Mouse (Mus musculus) CH12.LX (cell line): ENCODE data around the gene Vasp. TPM values are rescaled to one million over a fixed set of nuclear protein-coding genes. Genes with fewer than 3 reads are reported as not detected.

Source experiments
- DNase-seq: peaks from one replicate; pipeline ENCODE4 v3.0.0-alpha.2; 2013; ENCODE audit errors: extremely low read depth
- H3K27ac ChIP-seq: 2 replicates; pipeline ENCODE4 v1.5.1; 2012; ENCODE audit warnings: low read depth, mild to moderate bottlenecking, control low read depth, moderate library complexity; ENCODE audit not compliant: insufficient read depth
- H3K27me3 ChIP-seq: replicated peaks from 2 replicates; pipeline ENCODE3; 2012; ENCODE audit warnings: inconsistent platforms
- H3K36me3 ChIP-seq, 2 experiments: replicated peaks in 1 of 2; 2 replicates each; pipeline versions ENCODE3 to v1.6.1; 2012; ENCODE audit warnings: inconsistent platforms in 1 of 2, low read length in 1 of 2, mild to moderate bottlenecking in 1 of 2, mixed read lengths in 1 of 2, moderate library complexity in 1 of 2; ENCODE audit not compliant: control insufficient read depth in 1 of 2, insufficient read depth in 1 of 2
- H3K4me1 ChIP-seq, 2 experiments: 2 replicates each; pipeline ENCODE4 v1.6.1; 2012; ENCODE audit warnings: inconsistent platforms in 1 of 2, moderate library complexity in 1 of 2; ENCODE audit not compliant: insufficient read depth in 2 of 2, control insufficient read depth in 1 of 2
- H3K4me2 ChIP-seq: 2 replicates; pipeline ENCODE4 v1.6.1; 2012; ENCODE audit warnings: low read depth, mild to moderate bottlenecking, control low read depth; ENCODE audit not compliant: poor library complexity, insufficient read depth, severe bottlenecking
- H3K4me3 ChIP-seq, 3 experiments: fragments of 150-350 bp in 1 of 3; sonication (generic) in 1 of 3; replicated peaks in 1 of 3; 2 replicates each; pipeline versions ENCODE3 to v1.5.1; 2011 to 2012; ENCODE audit warnings: low read depth in 2 of 3, low read length in 2 of 3, mild to moderate bottlenecking in 2 of 3, moderate library complexity in 2 of 3, control low read depth in 1 of 3, improper control_type of control experiment in 1 of 3, inconsistent platforms in 1 of 3, mixed read lengths in 1 of 3; ENCODE audit not compliant: poor library complexity in 1 of 3
- H3K79me2 ChIP-seq: replicated peaks from 2 replicates; pipeline ENCODE4 v1.6.1; 2012; ENCODE audit warnings: mild to moderate bottlenecking, moderate library complexity; ENCODE audit not compliant: control insufficient read depth, poor library complexity, insufficient read depth, severe bottlenecking; ENCODE audit errors: extremely low read depth
- H3K9ac ChIP-seq: 2 replicates; pipeline ENCODE4 v1.6.1; 2012; ENCODE audit warnings: low read depth, mild to moderate bottlenecking, control low read depth, moderate library complexity; ENCODE audit not compliant: insufficient read depth
- H3K9me3 ChIP-seq: replicated peaks from 2 replicates; pipeline ENCODE3; 2012; ENCODE audit warnings: low read length, inconsistent platforms, mixed read lengths
- BHLHE40 ChIP-seq: IDR thresholded peaks from 2 replicates; pipeline ENCODE4 v1.6.1; 2011; ENCODE audit warnings: mild to moderate bottlenecking, low read depth, low read length, improper control_type of control experiment
- CHD1 ChIP-seq: IDR thresholded peaks from 2 replicates; pipeline ENCODE4 v1.6.1; 2012; ENCODE audit warnings: low read depth, low read length, improper control_type of control experiment, inconsistent platforms
- CHD2 ChIP-seq: IDR thresholded peaks from 2 replicates; pipeline ENCODE4 v1.6.1; 2011; ENCODE audit warnings: low read length, improper control_type of control experiment
- CTCF ChIP-seq, 2 experiments: IDR thresholded peaks in 1 of 2; conservative IDR thresholded peaks in 1 of 2; 2 replicates each; pipeline ENCODE4 v1.5.1; 2011 to 2012; ENCODE audit warnings: low read depth in 2 of 2, low read length in 2 of 2, improper control_type of control experiment in 1 of 2, inconsistent platforms in 1 of 2, mild to moderate bottlenecking in 1 of 2, moderate library complexity in 1 of 2
- E2F4 ChIP-seq: IDR thresholded peaks from 2 replicates; pipeline ENCODE4 v1.6.1; 2011; ENCODE audit warnings: low read depth, low read length, improper control_type of control experiment; ENCODE audit not compliant: insufficient replicate concordance
- ELF1 ChIP-seq: IDR thresholded peaks from 2 replicates; pipeline ENCODE4 v1.6.1; 2014; ENCODE audit warnings: low read depth, mild to moderate bottlenecking, inconsistent platforms, low read length, improper control_type of control experiment
- EP300 ChIP-seq: IDR thresholded peaks from 2 replicates; pipeline ENCODE4 v1.6.1; 2011; ENCODE audit warnings: low read length, improper control_type of control experiment
- ETS1 ChIP-seq: conservative IDR thresholded peaks from 2 replicates; pipeline ENCODE4 v1.6.1; 2012; ENCODE audit warnings: low read depth, mild to moderate bottlenecking, inconsistent platforms, low read length, improper control_type of control experiment, moderate library complexity
- GABPA ChIP-seq: IDR thresholded peaks from 2 replicates; pipeline ENCODE4 v1.6.1; 2012; ENCODE audit warnings: low read depth, low read length, improper control_type of control experiment, inconsistent platforms; ENCODE audit not compliant: insufficient replicate concordance
- HCFC1 ChIP-seq: IDR thresholded peaks from 2 replicates; pipeline ENCODE4 v1.6.1; 2012; ENCODE audit warnings: low read depth, mild to moderate bottlenecking, inconsistent platforms, low read length, improper control_type of control experiment
- IRF4 ChIP-seq: IDR thresholded peaks from 2 replicates; pipeline ENCODE4 v1.6.1; 2014; ENCODE audit warnings: low read depth, mild to moderate bottlenecking, inconsistent platforms, low read length, improper control_type of control experiment
- JUN ChIP-seq: IDR thresholded peaks from 2 replicates; pipeline ENCODE4 v1.6.1; 2011; ENCODE audit warnings: low read depth, mild to moderate bottlenecking, low read length, improper control_type of control experiment, moderate library complexity; ENCODE audit not compliant: insufficient read depth
- JUND ChIP-seq: conservative IDR thresholded peaks from 2 replicates; pipeline ENCODE4 v1.6.1; 2011; ENCODE audit warnings: low read depth, low read length, improper control_type of control experiment
- MAFK ChIP-seq: IDR thresholded peaks from 2 replicates; pipeline ENCODE4 v1.6.1; 2011; ENCODE audit warnings: low read length, improper control_type of control experiment; ENCODE audit not compliant: insufficient replicate concordance
- MAX ChIP-seq: IDR thresholded peaks from 2 replicates; pipeline ENCODE4 v1.6.1; 2011; ENCODE audit warnings: low read length, improper control_type of control experiment
- MAZ ChIP-seq: IDR thresholded peaks from 2 replicates; pipeline ENCODE4 v1.6.1; 2012; ENCODE audit warnings: low read depth, mild to moderate bottlenecking, inconsistent platforms, low read length, improper control_type of control experiment, moderate library complexity
- MXI1 ChIP-seq: IDR thresholded peaks from 2 replicates; pipeline ENCODE4 v1.6.1; 2011; ENCODE audit warnings: mild to moderate bottlenecking, low read depth, low read length, improper control_type of control experiment
- MYC ChIP-seq: IDR thresholded peaks from 2 replicates; pipeline ENCODE4 v1.6.1; 2011; ENCODE audit warnings: low read depth, mild to moderate bottlenecking, improper control_type of control experiment, low read length
- NELFE ChIP-seq: IDR thresholded peaks from 2 replicates; pipeline ENCODE4 v1.6.1; 2011; ENCODE audit warnings: low read depth, low read length, improper control_type of control experiment
- NRF1 ChIP-seq: IDR thresholded peaks from 2 replicates; pipeline ENCODE4 v1.6.1; 2014; ENCODE audit warnings: low read depth, mild to moderate bottlenecking, inconsistent platforms, low read length, improper control_type of control experiment, moderate library complexity
- PAX5 ChIP-seq: IDR thresholded peaks from 2 replicates; pipeline ENCODE4 v1.6.1; 2012; ENCODE audit warnings: low read length, inconsistent platforms, mixed read lengths
- POLR2A ChIP-seq: IDR thresholded peaks from 2 replicates; pipeline ENCODE4 v1.6.1; 2011; ENCODE audit warnings: low read depth, mild to moderate bottlenecking, improper control_type of control experiment, low read length
- POLR2AphosphoS2 ChIP-seq: IDR thresholded peaks from 2 replicates; pipeline ENCODE4 v1.6.1; 2011; ENCODE audit warnings: low read depth, low read length, improper control_type of control experiment
- RAD21 ChIP-seq: IDR thresholded peaks from 2 replicates; pipeline ENCODE4 v1.6.1; 2011; ENCODE audit warnings: low read depth, mild to moderate bottlenecking, low read length, improper control_type of control experiment, moderate library complexity
- RCOR1 ChIP-seq: conservative IDR thresholded peaks from 2 replicates; pipeline ENCODE4 v1.6.1; 2012; ENCODE audit warnings: low read depth, mild to moderate bottlenecking, inconsistent platforms, low read length, improper control_type of control experiment
- SIN3A ChIP-seq: IDR thresholded peaks from 2 replicates; pipeline ENCODE4 v1.6.1; 2012; ENCODE audit warnings: low read length, improper control_type of control experiment, inconsistent platforms
- SMC3 ChIP-seq: IDR thresholded peaks from 2 replicates; pipeline ENCODE4 v1.6.1; 2011; ENCODE audit warnings: low read depth, low read length, improper control_type of control experiment
- TBP ChIP-seq: conservative IDR thresholded peaks from 2 replicates; pipeline ENCODE4 v1.6.1; 2011; ENCODE audit warnings: low read depth, low read length, improper control_type of control experiment
- UBTF ChIP-seq: IDR thresholded peaks from 2 replicates; pipeline ENCODE4 v1.6.1; 2012; ENCODE audit warnings: low read depth, mild to moderate bottlenecking, inconsistent platforms, low read length, improper control_type of control experiment, moderate library complexity
- USF1 ChIP-seq: IDR thresholded peaks from 2 replicates; pipeline ENCODE4 v1.6.1; 2014; ENCODE audit warnings: low read depth, mild to moderate bottlenecking, inconsistent platforms, low read length, improper control_type of control experiment
- USF2 ChIP-seq: conservative IDR thresholded peaks from 2 replicates; pipeline ENCODE4 v1.6.1; 2011; ENCODE audit warnings: low read depth, low read length, improper control_type of control experiment
- ZC3H11A ChIP-seq: IDR thresholded peaks from 2 replicates; pipeline ENCODE4 v1.6.1; 2012; ENCODE audit warnings: low read depth, mild to moderate bottlenecking, inconsistent platforms, low read length, improper control_type of control experiment
- ZKSCAN1 ChIP-seq: IDR thresholded peaks from 2 replicates; pipeline ENCODE4 v1.6.1; 2012; ENCODE audit warnings: low read depth, inconsistent platforms, low read length, improper control_type of control experiment, borderline replicate concordance
- ZMIZ1 ChIP-seq: IDR thresholded peaks from 2 replicates; pipeline ENCODE4 v1.6.1; 2012; ENCODE audit warnings: low read depth, mild to moderate bottlenecking, inconsistent platforms, low read length, improper control_type of control experiment
- dilution Hi-C: fragments of 300-500 bp; cut with MboI; formaldehyde crosslinking; loops from 2 replicates; pipeline ENCODE4 v1.14.3; 2020; ENCODE audit warnings: low sequenced_read_pairs; ENCODE audit not compliant: extremely low pct_unique_long_range_greater_than_20kb, extremely low pct_ligation_motif_present
- in situ Hi-C: fragments of 300-500 bp; cut with MboI; formaldehyde crosslinking; loops from 3 replicates; pipeline ENCODE4 v1.14.3; 2019; ENCODE audit warnings: low sequenced_read_pairs, low pct_ligation_motif_present, low pct_unique_long_range_greater_than_20kb, mixed read lengths
- polyA plus RNA-seq: library from polyadenylated mRNA; unstranded; fragments of >175 nt; gene quantifications from 2 replicates; pipeline ENCODE4 v1.2.1, GENCODE M21; 2012; ENCODE audit warnings: low read depth; ENCODE audit not compliant: insufficient read length
- total RNA-seq, 2 experiments: library from RNA; depleted of rRNA; stranded (reverse); fragments of 300-350 nt in 1 of 2; fragments of >200 nt in 1 of 2; gene quantifications; 2 replicates each; pipeline ENCODE4 v1.2.3; 2012 to 2014

Gene Vasp
- total and polyA plus RNA-seq, 3 experiments = 114 to 191 (median 125) TPM

DNA sequence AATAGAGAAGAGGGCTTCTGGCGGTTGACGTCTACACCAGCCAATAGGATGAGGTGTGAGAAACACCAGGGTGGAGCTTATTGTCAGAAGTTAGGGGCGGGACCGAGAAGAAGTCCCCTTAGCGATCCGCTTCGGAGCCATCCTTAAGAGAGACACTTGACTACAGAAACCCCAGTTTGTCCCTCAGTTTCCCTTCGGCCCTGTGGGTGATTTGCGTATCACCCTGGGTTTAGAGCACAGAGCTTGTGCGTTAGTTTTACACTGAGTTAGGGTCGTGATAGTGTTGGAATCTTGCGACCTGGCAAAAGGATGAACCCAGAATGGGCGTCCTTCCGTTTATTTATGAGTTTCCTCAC, 42.8 kb downstream of the Vasp start (continued):
- TF ChIP-seq ZMIZ1 (peak; percentile 67; the same call in 1 of the 2 replicates), ZC3H11A (no peak), JUN (no peak), E2F4 (no peak; the same call in 1 of the 2 replicates), GABPA (no peak)

DNA sequence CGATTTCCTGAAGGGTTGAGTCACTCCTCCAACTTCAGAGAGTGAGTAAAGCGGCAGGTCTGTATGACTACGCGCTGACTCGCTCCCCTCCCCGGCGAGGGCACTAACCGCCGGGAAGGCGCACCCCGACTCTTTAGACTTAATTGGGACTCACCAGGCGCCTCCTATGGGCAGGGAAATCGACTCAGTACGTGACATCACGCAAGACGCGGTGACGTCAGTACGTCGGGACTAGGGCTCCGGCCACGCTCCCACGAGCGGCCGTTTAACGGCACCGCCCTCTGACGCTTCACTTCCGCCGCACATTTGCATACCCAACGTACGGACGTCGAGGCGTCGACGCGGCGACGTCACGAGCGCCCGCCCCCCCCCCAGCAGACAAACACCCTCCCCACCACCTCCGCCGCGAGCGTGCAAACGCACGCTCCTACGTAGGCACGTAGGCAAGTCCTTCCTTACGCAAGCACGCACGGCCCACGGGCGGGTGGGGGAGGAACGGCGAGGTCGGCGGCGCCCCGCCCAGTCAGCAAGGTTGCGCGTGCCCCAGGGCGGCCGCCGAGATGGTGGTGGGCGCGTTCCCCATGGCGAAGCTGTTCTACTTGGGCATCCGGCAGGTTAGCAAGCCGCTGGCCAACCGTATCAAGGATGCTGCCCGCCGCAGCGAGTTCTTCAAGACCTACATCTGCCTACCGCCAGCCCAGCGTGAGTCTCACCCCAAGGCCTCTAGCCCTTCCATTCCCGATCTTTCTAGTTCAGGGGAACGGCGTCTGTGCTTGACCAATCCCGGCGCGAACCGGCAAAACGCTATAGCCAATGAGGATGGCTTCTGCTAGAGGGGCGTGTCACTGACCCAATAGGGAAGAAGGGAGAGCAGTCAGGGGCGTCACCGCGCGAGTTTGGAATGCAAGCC, 43.5 kb downstream of the Vasp start, which contains the start of gene Opa3:
Opa3 (plus strand) TSS at position 452 of the 910 bp plus-strand sequence.
- Histone ChIP-seq H3K4me1 (peaks cover 0 to 32% of the 10 kb centered on the region in 2 experiments; a peak in 2 of 4 replicates), H3K9me3 (no peaks in the 10 kb centered on the region), H3K9ac (peak within 1 kb of the TSS; percentile 95), H3K79me2 (peaks cover 14% of the 10 kb centered on the region), H3K27ac (peak within 1 kb of the TSS; percentile 91), H3K4me3 (peak within 1 kb of the TSS; percentile 75 to 99 (median 92)), H3K4me2 (peak within 1 kb of the TSS; percentile 90), H3K27me3 (no peaks in the 10 kb centered on the region), H3K36me3 (peaks cover 0 to 57% of the 10 kb centered on the region in 2 experiments)
- in situ Hi-C loops (no loop called here), dilution Hi-C loops (no loop called here)
- peak; percentile 100 for DNase-seq
- peak; percentile 83 for TF ChIP-seq SIN3A
- no peak for TF ChIP-seq USF2
- peak in 1 of 2 experiments; percentile 55; a peak in 2 of 4 replicates for TF ChIP-seq CTCF (conservative IDR thresholded peaks at IDR 0.05 in 1 of 2, IDR thresholded peaks at IDR 0.05 in 1 of 2; ENCODE audit: low read depth in 2 of 2, low read length in 2 of 2)
- TF ChIP-seq MXI1 = peak; percentile 35; the same call in 1 of the 2 replicates
- TF ChIP-seq UBTF = no peak
- TF ChIP-seq MAZ = peak; percentile 79; the same call in 1 of the 2 replicates
- peak; percentile 75 for TF ChIP-seq ETS1
- TF ChIP-seq USF1 = peak; percentile 25
- no peak for TF ChIP-seq PAX5
- TF ChIP-seq NRF1 = peak; percentile 15
- no peak for TF ChIP-seq ZKSCAN1
- TF ChIP-seq JUND = 0 out of 2 replicates have a peak, but pooled peaks have one; percentile 34
- TF ChIP-seq MYC = peak; percentile 71; the same call in 1 of the 2 replicates
- TF ChIP-seq POLR2AphosphoS2 = peak; percentile 70
- peak; percentile 67 for TF ChIP-seq BHLHE40
- peak; percentile 15; the same call in 1 of the 2 replicates for TF ChIP-seq JUN
- peak; percentile 76 for TF ChIP-seq ELF1
- peak; percentile 48; the same call in 1 of the 2 replicates for TF ChIP-seq GABPA
- peak; percentile 79 for TF ChIP-seq ZMIZ1
- TF ChIP-seq NELFE = peak; percentile 73
- TF ChIP-seq MAFK = no peak
- peak; percentile 69 for TF ChIP-seq HCFC1
- 0 out of 2 replicates have a peak, but pooled peaks have one; percentile 63 for TF ChIP-seq E2F4
- no peak for TF ChIP-seq EP300
- TF ChIP-seq CHD2 = peak; percentile 97
- TF ChIP-seq IRF4 = peak; percentile 58; the same call in 1 of the 2 replicates
- TF ChIP-seq CHD1 = no peak; the same call in 1 of the 2 replicates
- peak; percentile 60 for TF ChIP-seq MAX
- peak; percentile 82 for TF ChIP-seq POLR2A
- TF ChIP-seq TBP = 0 out of 2 replicates have a peak, but pooled peaks have one; percentile 49
- no peak for TF ChIP-seq SMC3
- TF ChIP-seq RCOR1 = no peak
- no peak; the same call in 1 of the 2 replicates for TF ChIP-seq RAD21
